Mouse (Mus musculus) lung, adult 2 months (tissue): ENCODE data around the gene Kmt2b. TPM values are rescaled to one million over a fixed set of nuclear protein-coding genes. Genes with fewer than 3 reads are reported as not detected.

Source experiments
- DNase-seq: peaks from one replicate; pipeline ENCODE4 v3.0.0; 2022
- H3K4me1 ChIP-seq: fragments of 200-500 bp; 2 replicates; pipeline ENCODE4 v1.6.1; 2011; ENCODE audit warnings: low read length; ENCODE audit not compliant: control insufficient read depth, insufficient read depth
- H3K4me3 ChIP-seq: fragments of 200-500 bp; replicated peaks from 2 replicates; pipeline ENCODE3; 2011; ENCODE audit warnings: low read depth, mild to moderate bottlenecking, control low read depth, low read length; ENCODE audit errors: extremely low read depth
- CTCF ChIP-seq: fragments of 200-500 bp; IDR thresholded peaks from 2 replicates; pipeline ENCODE4 v1.5.1; 2011; ENCODE audit warnings: mild to moderate bottlenecking, low read length, control low read depth; ENCODE audit not compliant: insufficient read depth
- POLR2A ChIP-seq: fragments of 200-500 bp; IDR thresholded peaks from 2 replicates; pipeline ENCODE4 v1.6.1; 2011; ENCODE audit warnings: low read depth, mild to moderate bottlenecking, control low read depth, low read length, borderline replicate concordance; ENCODE audit errors: extremely low read depth
- WGBS: fragments of 180-500 bp; shearing (Covaris S2); methylation state at CpG from one replicate; pipeline ENCODE4 v1.1.7; 2018; 5-methylcytosine and 5-hydroxymethylcytosine counted together
- polyA plus RNA-seq: library from polyadenylated mRNA; depleted of rRNA; stranded (reverse); fragments of >200 nt; gene quantifications from 2 replicates; pipeline ENCODE4 v1.2.3, GENCODE M21; 2012

Gene Kmt2b
- polyA plus RNA-seq, 1 experiment, result 58.6 TPM

- no peak for TF ChIP-seq POLR2A
- no peak for TF ChIP-seq CTCF
- Histone ChIP-seq H3K4me3 (no peak overlapping the region), H3K4me1 (peaks cover 6% of the 10 kb centered on the region; the same call in 1 of the 2 replicates)
- 44% methylated on average over 8 of the region's 8 CpGs for WGBS
- no peak for DNase-seq
These were observed 15.9 kb upstream of the Kmt2b start for GRCm38 (mm10) chr7:30604424-30604823.

GRCm38 (mm10) chr7:30602583-30602982, 14.1 kb upstream of the Kmt2b start:
- WGBS, result 20% methylated on average over 3 of the region's 3 CpGs
- no peak overlapping the region for H3K4me3 ChIP-seq
- DNase-seq, result peak; percentile 81
- 0 out of 2 replicates have a peak, but pooled peaks cover 4% of the 10 kb centered on the region for H3K4me1 ChIP-seq
- TF ChIP-seq POLR2A (peak; percentile 44; the same call in 1 of the 2 replicates), CTCF (no peak)

GRCm38 (mm10) chr7:30600651-30601050, 12.1 kb upstream of the Kmt2b start:
- peak; percentile 75 for DNase-seq
- no peak for TF ChIP-seq POLR2A
- TF ChIP-seq CTCF, result no peak
- H3K4me3 ChIP-seq, result no peak overlapping the region
- 61% methylated on average over 7 of the region's 7 CpGs for WGBS
- 0 out of 2 replicates have a peak, but pooled peaks cover 4% of the 10 kb centered on the region for H3K4me1 ChIP-seq

GRCm38 (mm10) chr7:30599933-30600353, 11.4 kb upstream of the Kmt2b start:
- no peak overlapping the region for H3K4me3 ChIP-seq
- peak; percentile 42; the same call in 1 of the 2 replicates for TF ChIP-seq POLR2A
- no peak for TF ChIP-seq CTCF
- 0 out of 2 replicates have a peak, but pooled peaks cover 4% of the 10 kb centered on the region for H3K4me1 ChIP-seq
- DNase-seq, result peak; percentile 96
- WGBS, result under 1% methylated on average over 16 of the region's 16 CpGs

- TF ChIP-seq POLR2A (no peak), CTCF (no peak)
- WGBS, result 87% methylated on average over 12 of the region's 12 CpGs
- 0 out of 2 replicates have a peak, but pooled peaks cover 4% of the 10 kb centered on the region for H3K4me1 ChIP-seq
- DNase-seq, result no peak
- H3K4me3 ChIP-seq, result no peak within 1 kb of the TSS
These were observed 10.3 kb upstream of the Kmt2b start, which contains the start of gene Zbtb32 for GRCm38 (mm10) chr7:30598786-30599185. Zbtb32 (minus strand) TSS chr7:30598909.

GRCm38 (mm10) chr7:30596811-30597210, 8.3 kb upstream of the Kmt2b start:
- H3K4me3 ChIP-seq, result no peak overlapping the region

GRCm38 (mm10) chr7:30596093-30596492, 7.6 kb upstream of the Kmt2b start:
- H3K4me3 ChIP-seq, result no peak overlapping the region
- 56% methylated on average over 5 of the region's 5 CpGs for WGBS
- no peak for TF ChIP-seq POLR2A

More at GRCm38 (mm10) chr7:30596811-30597210, 8.3 kb upstream of the Kmt2b start:
- peaks cover 7% of the 10 kb centered on the region for H3K4me1 ChIP-seq
- DNase-seq, result no peak
- WGBS, result 55% methylated on average over 5 of the region's 5 CpGs
- no peak for TF ChIP-seq CTCF
- TF ChIP-seq POLR2A, result no peak

GRCm38 (mm10) chr7:30594510-30595024, 6.0 kb upstream of the Kmt2b start:
- TF ChIP-seq POLR2A, result no peak
- no peak for TF ChIP-seq CTCF
- H3K4me1 ChIP-seq, result peaks cover 8% of the 10 kb centered on the region
- H3K4me3 ChIP-seq, result no peak overlapping the region
- DNase-seq, result no peak
- 57% methylated on average over 4 of the region's 4 CpGs for WGBS

More at GRCm38 (mm10) chr7:30596093-30596492, 7.6 kb upstream of the Kmt2b start:
- H3K4me1 ChIP-seq, result peaks cover 7% of the 10 kb centered on the region
- no peak for DNase-seq

GRCm38 (mm10) chr7:30593579-30594509, 5.3 kb upstream of the Kmt2b start:
- no peak for DNase-seq
- H3K4me3 ChIP-seq, result no peak overlapping the region
- TF ChIP-seq CTCF (no peak), POLR2A (no peak)
- 62% methylated on average over 10 of the region's 10 CpGs for WGBS
- peaks cover 8% of the 10 kb centered on the region for H3K4me1 ChIP-seq
